Mouse (Mus musculus) gastrocnemius, adult 2 months (tissue): ENCODE measurements around the gene Wdr17. TPM values are rescaled to one million over a fixed set of nuclear protein-coding genes. Genes with fewer than 3 reads are reported as not detected.

Experiments used
- DNase-seq: peaks from one replicate; pipeline ENCODE4 v3.0.0; 2022
- H3K27ac ChIP-seq: fragments of 200-600 bp; 2 replicates; pipeline ENCODE4 v1.8.1; 2022; ENCODE audit warnings: mild to moderate bottlenecking
- H3K4me3 ChIP-seq: fragments of 200-600 bp; 2 replicates; pipeline ENCODE4 v1.8.1; 2022; ENCODE audit warnings: mild to moderate bottlenecking, moderate library complexity
- CTCF ChIP-seq: fragments of 200-600 bp; IDR thresholded peaks from 2 replicates; pipeline ENCODE4 v1.8.1; 2022; ENCODE audit warnings: antibody characterized with exemption, mild to moderate bottlenecking, moderate library complexity
- intact Hi-C: fragments of 180-260 bp; cut with DNase I; formaldehyde crosslinking; loops from one replicate; pipeline ENCODE4 v1.15.1; 2025
- total RNA-seq, 2 experiments: library from RNA; stranded (reverse); gene quantifications; 2 replicates each; pipeline ENCODE4 v1.2.3; 2021

Wdr17 gene
- total RNA-seq, 2 experiments from 2014 or later: 0.14 to 0.41 TPM

- H3K4me3 ChIP-seq: no peak overlapping the region
- H3K27ac ChIP-seq: no peak overlapping the region
- TF ChIP-seq CTCF: no peak
- no peak for DNase-seq
- intact Hi-C loops: no loop called here
Observed at GRCm38 (mm10) chr8:54836029-54836959, 50.7 kb downstream of the Wdr17 start.

- Histone ChIP-seq H3K4me3 (peak overlapping the region; percentile 30), H3K27ac (no peak overlapping the region)
- TF ChIP-seq CTCF: peak; percentile 45
- intact Hi-C loops: no loop called here
- no peak for DNase-seq
Observed at GRCm38 (mm10) chr8:54829794-54830426, 57.1 kb downstream of the Wdr17 start.

GRCm38 (mm10) chr8:54827974-54828373 lies 59.0 kb downstream of the Wdr17 start:
- H3K4me3 ChIP-seq: no peak overlapping the region
- no peak for DNase-seq
- intact Hi-C loops: no loop called here
- H3K27ac ChIP-seq: no peak overlapping the region
- no peak for TF ChIP-seq CTCF

GRCm38 (mm10) chr8:54822956-54823355 lies 64.0 kb downstream of the Wdr17 start:
- no peak overlapping the region for H3K4me3 ChIP-seq
- no peak for DNase-seq
- intact Hi-C loops: no loop called here
- no peak overlapping the region for H3K27ac ChIP-seq
- no peak for TF ChIP-seq CTCF

- no peak overlapping the region for H3K4me3 ChIP-seq
- no peak for TF ChIP-seq CTCF
- no peak overlapping the region for H3K27ac ChIP-seq
- intact Hi-C loops: no loop called here
- DNase-seq: no peak
Observed at GRCm38 (mm10) chr8:54818651-54819050, 68.3 kb downstream of the Wdr17 start.

- no peak overlapping the region for H3K4me3 ChIP-seq
- intact Hi-C loops: no loop called here
- no peak for TF ChIP-seq CTCF
Observed at GRCm38 (mm10) chr8:54808217-54808616, 78.8 kb downstream of the Wdr17 start.

GRCm38 (mm10) chr8:54806173-54806572 lies 80.8 kb downstream of the Wdr17 start:
- H3K27ac ChIP-seq: no peak overlapping the region
- no peak for TF ChIP-seq CTCF
- H3K4me3 ChIP-seq: no peak overlapping the region
- intact Hi-C loops: no loop called here
- DNase-seq: no peak

More at GRCm38 (mm10) chr8:54808217-54808616, 78.8 kb downstream of the Wdr17 start:
- no peak overlapping the region for H3K27ac ChIP-seq
- no peak for DNase-seq

GRCm38 (mm10) chr8:54792699-54793061 lies 94.3 kb downstream of the Wdr17 start:
- intact Hi-C loops: no loop called here
- no peak for DNase-seq
- Histone ChIP-seq H3K4me3 (no peak overlapping the region), H3K27ac (no peak overlapping the region)
- TF ChIP-seq CTCF: no peak

GRCm38 (mm10) chr8:54791858-54792698 lies 94.9 kb downstream of the Wdr17 start:
- no peak for DNase-seq
- Histone ChIP-seq H3K27ac (no peak overlapping the region), H3K4me3 (no peak overlapping the region)
- intact Hi-C loops: no loop called here
- no peak for TF ChIP-seq CTCF

GRCm38 (mm10) chr8:54780134-54780942 lies 106.6 kb downstream of the Wdr17 start:
- Histone ChIP-seq H3K4me3 (peak overlapping the region; percentile 54), H3K27ac (peak overlapping the region; percentile 4; the same call in 1 of the 2 replicates)
- TF ChIP-seq CTCF: no peak
- intact Hi-C loops: no loop called here
- peak; percentile 15 for DNase-seq

GRCm38 (mm10) chr8:54779317-54780133 lies 107.5 kb downstream of the Wdr17 start:
- intact Hi-C loops: no loop called here
- DNase-seq: peak; percentile 17
- H3K4me3 ChIP-seq: peak overlapping the region; percentile 54
- TF ChIP-seq CTCF: no peak
- peak overlapping the region; percentile 4; the same call in 1 of the 2 replicates for H3K27ac ChIP-seq
